Mouse (Mus musculus) MEL (cell line): ENCODE data around the gene Dsp.

Experiments used
- CTCF ChIP-seq, 3 experiments: IDR thresholded peaks in 2 of 3; conservative IDR thresholded peaks in 1 of 3; 2 replicates each; pipeline ENCODE4 v1.5.1; 2011 to 2012; ENCODE audit warnings: low read length in 3 of 3, low read depth in 2 of 3, mild to moderate bottlenecking in 2 of 3, improper control_type of control experiment in 1 of 3, inconsistent platforms in 1 of 3, mixed read lengths in 1 of 3, moderate library complexity in 1 of 3; ENCODE audit not compliant: control insufficient read depth in 1 of 3, insufficient read depth in 1 of 3, poor library complexity in 1 of 3, severe bottlenecking in 1 of 3
- ELF1 ChIP-seq: IDR thresholded peaks from 2 replicates; pipeline ENCODE4 v1.6.1; 2014; ENCODE audit warnings: low read depth, mild to moderate bottlenecking, inconsistent platforms, low read length, improper control_type of control experiment, moderate library complexity
- EP300 ChIP-seq, 2 experiments: IDR thresholded peaks; 2 replicates each; pipeline ENCODE4 v1.6.1; 2011; ENCODE audit warnings: improper control_type of control experiment in 2 of 2, low read length in 2 of 2, low read depth in 1 of 2, mild to moderate bottlenecking in 1 of 2
- HCFC1 ChIP-seq: IDR thresholded peaks from 2 replicates; pipeline ENCODE4 v1.6.1; 2012; ENCODE audit warnings: low read depth, mild to moderate bottlenecking, inconsistent platforms, low read length, improper control_type of control experiment, moderate library complexity
- JUND ChIP-seq: IDR thresholded peaks from 2 replicates; pipeline ENCODE4 v1.6.1; 2011; ENCODE audit warnings: low read depth, mild to moderate bottlenecking, improper control_type of control experiment, low read length
- POLR2AphosphoS5 ChIP-seq: IDR thresholded peaks from 2 replicates; pipeline ENCODE4 v1.6.1; 2012; ENCODE audit warnings: low read depth, borderline replicate concordance, mild to moderate bottlenecking, inconsistent platforms, low read length, moderate library complexity, mixed read lengths
- TAL1 ChIP-seq: IDR thresholded peaks from 2 replicates; pipeline ENCODE4 v1.6.1; 2012; ENCODE audit warnings: mild to moderate bottlenecking, inconsistent platforms, low read length, moderate library complexity, mixed read lengths
- USF1 ChIP-seq: IDR thresholded peaks from 2 replicates; pipeline ENCODE4 v1.6.1; 2014; ENCODE audit warnings: low read depth, mild to moderate bottlenecking, inconsistent platforms, low read length, improper control_type of control experiment, moderate library complexity
- ZMIZ1 ChIP-seq: IDR thresholded peaks from 2 replicates; pipeline ENCODE4 v1.6.1; 2012; ENCODE audit warnings: low read depth, mild to moderate bottlenecking, inconsistent platforms, low read length, improper control_type of control experiment, moderate library complexity

DNA sequence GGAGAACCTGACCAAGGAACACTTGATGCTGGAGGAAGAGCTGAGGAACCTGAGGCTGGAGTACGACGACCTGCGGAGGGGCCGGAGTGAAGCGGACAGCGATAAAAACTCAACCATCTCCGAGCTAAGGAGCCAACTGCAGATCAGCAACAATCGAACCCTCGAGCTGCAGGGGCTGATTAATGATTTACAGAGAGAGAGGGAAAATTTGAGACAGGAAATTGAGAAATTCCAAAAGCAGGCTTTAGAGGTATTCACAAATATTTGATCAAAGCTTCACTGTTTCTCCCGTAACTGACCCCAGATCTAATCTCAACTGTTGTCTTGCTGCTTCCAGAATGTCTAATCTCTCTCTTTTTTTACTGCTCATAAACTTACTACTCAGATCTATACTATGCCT is 42.3 kb downstream of the Dsp start:
- TF ChIP-seq TAL1 (no peak), CTCF (IDR thresholded peaks at IDR 0.05 in 2 of 3, conservative IDR thresholded peaks at IDR 0.05 in 1 of 3; ENCODE audit: control insufficient read depth in 1 of 3, insufficient read depth in 1 of 3, low read depth in 2 of 3, low read length in 3 of 3, poor library complexity in 1 of 3, severe bottlenecking in 1 of 3) (no peak), ZMIZ1 (no peak), JUND (no peak), HCFC1 (no peak), POLR2AphosphoS5 (no peak), ELF1 (no peak), USF1 (no peak), EP300 (IDR thresholded peaks at IDR 0.05; ENCODE audit: low read depth in 1 of 2, low read length in 2 of 2) (no peak)
